Mouse (Mus musculus) liver, embryonic 16.5 days (tissue): ENCODE measurements at regions not wholly inside any gene's neighbourhood (a gene's known extent, or its start where the extent isn't known, plus 50 kb on each side); places are given as distances from the start of the nearest gene placed in this dataset.

Experiments used
- ATAC-seq: fragments of 200-750 bp; cut with Nextera tagmentation; 2 replicates; pipeline ENCODE4 v1.8.0; 2017; ENCODE audit warnings: low read depth, mild to moderate bottlenecking, moderate number of reproducible peaks, moderate library complexity
- H3K27ac ChIP-seq: fragments of 300-500 bp; sonication (generic); 2 replicates; pipeline ENCODE4 v1.5.1; 2014; ENCODE audit warnings: mild to moderate bottlenecking, low read length
- H3K27me3 ChIP-seq: fragments of 300-500 bp; sonication (generic); 2 replicates; pipeline ENCODE4 v1.6.1; 2014; ENCODE audit warnings: low read depth, low read length, mixed read lengths; ENCODE audit not compliant: control insufficient read depth, insufficient read depth
- H3K36me3 ChIP-seq: fragments of 300-500 bp; sonication (generic); 2 replicates; pipeline ENCODE4 v1.6.1; 2014; ENCODE audit warnings: mild to moderate bottlenecking; ENCODE audit not compliant: control insufficient read depth, insufficient read depth
- H3K4me1 ChIP-seq: fragments of 300-500 bp; sonication (generic); 2 replicates; pipeline ENCODE4 v1.6.1; 2014; ENCODE audit warnings: low read depth, low read length, mixed read lengths; ENCODE audit not compliant: control insufficient read depth
- H3K4me2 ChIP-seq: fragments of 300-500 bp; sonication (generic); 2 replicates; pipeline ENCODE4 v1.6.1; 2014; ENCODE audit warnings: low read depth, low read length, mixed read lengths
- H3K4me3 ChIP-seq: fragments of 300-500 bp; sonication (generic); 2 replicates; pipeline ENCODE4 v1.5.1; 2014; ENCODE audit warnings: low read depth, mild to moderate bottlenecking, low read length
- H3K9ac ChIP-seq: fragments of 300-500 bp; sonication (generic); 2 replicates; pipeline ENCODE4 v1.6.1; 2014; ENCODE audit warnings: low read depth, low read length
- H3K9me3 ChIP-seq: fragments of 300-500 bp; sonication (generic); replicated peaks from 2 replicates; pipeline ENCODE4 v1.6.1; 2016; ENCODE audit warnings: low read length; ENCODE audit not compliant: control insufficient read depth
- WGBS: fragments of 180-500 bp; shearing (Covaris S2); extraction: QIAGEN DNeasy Blood & Tissue Kit; methylation state at CpG from one replicate; pipeline ENCODE4 v1.1.7; 2014; ENCODE audit not compliant: insufficient replicate concordance; 5-methylcytosine and 5-hydroxymethylcytosine counted together

DNA sequence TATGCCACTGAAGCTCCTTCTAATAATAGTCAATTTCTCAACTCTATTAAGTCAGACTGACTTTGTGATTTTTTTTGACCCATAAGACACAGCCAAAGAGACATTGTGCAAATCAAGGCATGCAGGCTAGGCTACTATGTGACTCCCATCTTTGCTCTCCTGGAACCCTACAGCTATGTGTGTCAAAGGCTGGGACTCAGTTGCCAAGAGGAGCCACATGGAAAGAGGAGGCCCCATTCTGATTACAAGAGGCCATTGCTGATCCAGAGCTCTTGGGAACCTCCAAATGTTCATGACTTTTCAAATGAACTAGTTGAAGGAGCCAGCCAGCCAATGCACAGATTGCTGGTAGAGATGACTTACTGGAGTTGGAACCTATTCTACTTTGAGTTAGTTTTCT is 228.0 kb upstream of the Gm5148 start:
- no peaks in the 10 kb centered on the region for H3K27me3 ChIP-seq
- no peak overlapping the region for H3K4me2 ChIP-seq
- H3K36me3 ChIP-seq: no peaks in the 10 kb centered on the region
- H3K9me3 ChIP-seq: no peaks in the 10 kb centered on the region; the same call in 1 of the 2 replicates
- H3K9ac ChIP-seq: no peak overlapping the region
- H3K27ac ChIP-seq: no peak overlapping the region
- no peaks in the 10 kb centered on the region for H3K4me1 ChIP-seq
- ATAC-seq: no peak
- no peak overlapping the region for H3K4me3 ChIP-seq

DNA sequence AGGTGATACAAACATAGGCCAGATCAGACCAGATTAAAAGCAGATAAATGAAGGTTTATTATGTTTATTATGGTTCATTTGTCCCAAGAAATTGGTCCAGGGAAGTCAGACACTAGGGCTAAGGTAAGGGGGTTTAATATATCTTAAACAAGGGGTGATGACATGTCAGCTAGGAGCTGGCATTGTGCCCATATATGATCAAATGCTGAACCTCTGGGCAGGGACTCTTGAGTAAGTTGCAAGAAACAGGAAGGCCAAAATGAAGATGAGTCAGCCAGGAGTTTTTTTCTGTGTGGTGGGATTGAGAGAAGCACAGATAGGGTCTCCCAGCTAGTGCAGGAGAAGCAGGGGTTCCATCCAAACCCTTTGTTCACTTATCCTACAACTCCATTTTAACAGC is 219.4 kb upstream of the Gm5148 start:
- Histone ChIP-seq H3K27me3 (no peaks in the 10 kb centered on the region), H3K4me2 (no peak overlapping the region)
- no peak for ATAC-seq

GRCm38 (mm10) chr3:37940016-37940415 is 215.7 kb upstream of the Gm5148 start:
- WGBS: 57% methylated on average over 3 of the region's 3 CpGs
- Histone ChIP-seq H3K27ac (no peak overlapping the region), H3K9me3 (no peaks in the 10 kb centered on the region), H3K4me3 (no peak overlapping the region), H3K4me1 (peaks cover 3% of the 10 kb centered on the region), H3K27me3 (no peaks in the 10 kb centered on the region), H3K36me3 (no peaks in the 10 kb centered on the region), H3K9ac (no peak overlapping the region), H3K4me2 (no peak overlapping the region)
- no peak for ATAC-seq

More for the DNA sequence above, 219.4 kb upstream of the Gm5148 start:
- Histone ChIP-seq H3K36me3 (no peaks in the 10 kb centered on the region), H3K9me3 (no peaks in the 10 kb centered on the region), H3K4me1 (no peaks in the 10 kb centered on the region), H3K27ac (no peak overlapping the region), H3K4me3 (no peak overlapping the region), H3K9ac (no peak overlapping the region)

GRCm38 (mm10) chr3:37938870-37939269 is 214.6 kb upstream of the Gm5148 start:
- ATAC-seq: no peak
- peaks cover 3% of the 10 kb centered on the region for H3K4me1 ChIP-seq
- H3K9ac ChIP-seq: no peak overlapping the region
- H3K9me3 ChIP-seq: no peaks in the 10 kb centered on the region
- no peak overlapping the region for H3K4me2 ChIP-seq
- no peak overlapping the region for H3K27ac ChIP-seq
- H3K4me3 ChIP-seq: no peak overlapping the region
- WGBS: 85% methylated on average over 11 of the region's 11 CpGs
- no peaks in the 10 kb centered on the region for H3K36me3 ChIP-seq
- H3K27me3 ChIP-seq: no peaks in the 10 kb centered on the region

DNA sequence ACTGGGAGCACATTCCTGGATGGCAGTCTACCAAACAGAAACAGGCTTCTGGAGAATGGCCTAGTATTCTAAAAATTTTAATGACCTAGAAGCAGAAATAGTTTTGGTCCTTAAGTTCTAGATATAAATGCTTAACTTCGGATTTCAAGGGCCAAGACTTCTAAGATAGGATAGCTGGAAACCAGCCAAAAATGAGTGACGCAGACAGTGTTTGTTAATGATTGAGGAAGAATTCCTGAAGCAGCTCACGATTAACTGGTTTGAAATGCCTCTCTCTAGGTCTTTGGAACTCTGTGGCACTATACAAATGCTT is 213.9 kb upstream of the Gm5148 start:
- H3K36me3 ChIP-seq: no peaks in the 10 kb centered on the region
- ATAC-seq: no peak
- H3K4me3 ChIP-seq: no peak overlapping the region
- no peaks in the 10 kb centered on the region for H3K27me3 ChIP-seq
- peaks cover 3% of the 10 kb centered on the region for H3K4me1 ChIP-seq
- H3K4me2 ChIP-seq: no peak overlapping the region
- no peak overlapping the region for H3K9ac ChIP-seq
- H3K9me3 ChIP-seq: no peaks in the 10 kb centered on the region
- H3K27ac ChIP-seq: no peak overlapping the region
- 44% methylated on average over 3 of the region's 3 CpGs for WGBS

DNA sequence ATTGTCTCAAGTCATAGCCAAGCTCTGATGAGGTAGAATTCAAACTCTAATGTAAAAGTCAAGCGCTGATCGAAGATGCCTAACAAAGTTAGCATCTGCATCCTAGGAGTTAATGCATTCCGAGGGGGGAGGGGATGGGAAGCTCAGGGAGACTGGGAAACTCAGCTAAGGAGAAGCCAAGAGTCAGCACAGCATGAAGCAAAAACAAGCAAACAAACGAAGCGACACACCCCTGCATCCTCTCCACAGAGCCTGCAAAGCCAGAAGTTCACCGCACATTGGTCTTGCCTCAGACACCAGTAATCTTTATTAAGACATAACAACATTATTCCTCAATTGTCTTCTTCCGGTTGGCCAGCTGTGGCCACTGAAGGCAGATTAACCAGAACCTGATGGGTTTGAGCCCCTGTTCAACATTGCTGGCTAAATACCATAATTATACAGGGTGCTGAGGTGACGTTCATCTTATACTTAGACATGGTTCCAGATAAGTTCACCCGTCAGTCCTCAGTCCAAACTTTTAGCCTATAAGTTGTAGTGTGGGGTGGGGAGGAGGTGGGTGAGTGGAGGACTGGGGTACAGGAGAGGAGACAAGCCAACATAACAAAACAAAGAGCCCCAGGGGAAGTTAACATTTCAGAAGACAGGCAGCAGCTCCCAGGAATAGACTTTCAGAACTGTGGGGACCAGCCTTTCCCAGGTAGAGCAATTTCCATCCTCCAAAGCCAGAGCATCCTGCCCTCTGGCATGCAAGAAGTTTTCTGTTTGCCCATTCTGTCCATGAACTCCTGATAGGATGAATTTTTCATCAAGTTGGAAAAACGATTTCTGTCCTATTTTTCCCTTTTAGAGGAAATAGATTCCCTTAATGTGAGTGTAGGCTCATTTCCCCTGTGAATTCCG is 213.3 kb upstream of the Gm5148 start:
- WGBS: 53% methylated on average over 11 of the region's 11 CpGs
- no peak overlapping the region for H3K27ac ChIP-seq
- no peak overlapping the region for H3K9ac ChIP-seq

DNA sequence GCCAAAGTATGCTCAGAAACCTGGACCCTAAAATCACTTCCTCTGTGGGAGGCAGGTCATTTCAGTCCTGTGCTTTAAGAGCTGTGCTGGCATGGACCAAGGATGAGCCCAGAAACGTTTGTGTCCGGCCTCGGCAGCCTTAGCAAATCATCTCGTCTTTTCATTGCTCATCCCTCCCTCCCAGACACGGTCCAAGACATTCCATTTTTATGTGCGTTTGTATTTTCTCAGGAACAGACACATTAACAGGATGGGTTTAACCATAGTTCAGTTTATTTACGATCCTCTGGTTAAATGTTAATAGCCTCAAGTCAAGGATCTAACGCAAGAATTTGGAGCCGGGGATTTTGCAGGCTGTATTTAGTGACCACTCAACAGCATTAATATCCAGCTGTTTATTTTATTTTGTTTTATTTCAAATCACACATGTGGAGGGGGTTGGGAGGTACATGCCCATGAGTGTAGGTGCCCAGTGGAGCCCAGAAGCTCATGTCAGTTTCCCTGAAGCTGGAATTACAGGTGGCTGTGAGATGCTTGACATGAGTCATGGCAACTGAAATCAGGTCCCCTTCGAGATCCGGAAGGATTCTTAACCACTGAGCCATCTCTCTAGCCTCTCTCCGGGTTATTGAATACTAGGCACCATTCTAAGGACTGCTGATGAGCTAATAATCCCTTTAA is 212.1 kb upstream of the Gm5148 start:
- Histone ChIP-seq H3K4me3 (no peak overlapping the region), H3K36me3 (no peaks in the 10 kb centered on the region), H3K9ac (no peak overlapping the region), H3K27me3 (no peaks in the 10 kb centered on the region), H3K4me2 (no peak overlapping the region), H3K4me1 (peaks cover 3% of the 10 kb centered on the region), H3K27ac (peak overlapping the region; percentile 24; the same call in 1 of the 2 replicates), H3K9me3 (no peaks in the 10 kb centered on the region)
- ATAC-seq: no peak
- 65% methylated on average over 12 of the region's 12 CpGs for WGBS

More for the DNA sequence above, 213.3 kb upstream of the Gm5148 start:
- Histone ChIP-seq H3K9me3 (no peaks in the 10 kb centered on the region), H3K4me1 (peaks cover 3% of the 10 kb centered on the region), H3K27me3 (no peaks in the 10 kb centered on the region), H3K4me3 (no peak overlapping the region), H3K4me2 (no peak overlapping the region), H3K36me3 (no peaks in the 10 kb centered on the region)
- no peak for ATAC-seq

- ATAC-seq: peak; percentile 81
- 23% methylated on average over 10 of the region's 10 CpGs for WGBS
These were observed 210.8 kb upstream of the Gm5148 start for GRCm38 (mm10) chr3:37934905-37935708.

GRCm38 (mm10) chr3:37934236-37934635 is 209.9 kb upstream of the Gm5148 start:
- Histone ChIP-seq H3K27ac (no peak overlapping the region), H3K4me3 (no peak overlapping the region), H3K36me3 (no peaks in the 10 kb centered on the region), H3K9me3 (no peaks in the 10 kb centered on the region), H3K27me3 (no peaks in the 10 kb centered on the region), H3K9ac (no peak overlapping the region), H3K4me1 (peaks cover 3% of the 10 kb centered on the region), H3K4me2 (no peak overlapping the region)
- WGBS: 39% methylated on average over 2 of the region's 2 CpGs
- no peak for ATAC-seq

More at GRCm38 (mm10) chr3:37934905-37935708, 210.8 kb upstream of the Gm5148 start:
- H3K36me3 ChIP-seq: no peaks in the 10 kb centered on the region
- no peak overlapping the region for H3K4me3 ChIP-seq
- H3K9ac ChIP-seq: no peak overlapping the region
- H3K4me2 ChIP-seq: no peak overlapping the region
- H3K9me3 ChIP-seq: no peaks in the 10 kb centered on the region
- H3K4me1 ChIP-seq: peaks cover 3% of the 10 kb centered on the region
- H3K27me3 ChIP-seq: no peaks in the 10 kb centered on the region
- H3K27ac ChIP-seq: peak overlapping the region; percentile 33; the same call in 1 of the 2 replicates
